Mouse (Mus musculus): ENCODE data around the gene Sall1.

Sall1 gene

DNA sequence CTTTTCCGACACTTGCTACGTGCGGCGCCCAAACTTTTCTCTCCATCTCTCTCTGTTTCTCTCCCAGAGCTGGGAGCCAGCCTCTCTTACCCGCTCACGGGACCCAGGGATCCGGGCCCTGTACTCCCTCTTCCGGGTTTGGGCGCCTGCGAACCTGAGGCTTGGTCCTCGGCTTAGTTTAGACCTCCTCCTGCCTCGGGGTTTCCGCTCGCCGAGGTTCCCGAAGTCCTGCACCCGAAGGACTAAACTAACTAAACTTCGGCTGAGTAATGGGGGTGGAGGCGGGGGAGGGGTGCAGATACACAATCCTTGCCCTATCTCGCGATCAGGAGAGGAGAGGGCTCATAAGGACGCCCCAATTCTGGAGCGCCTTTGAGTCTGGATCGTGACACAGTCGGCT is at the start of gene Sall1:
Gene Sall1, minus strand, starts transcription at position 223 of the 400 bp plus-strand sequence.
- peak in 1 of 2 experiments; percentile 49 for DNase-seq (ENCODE audit: inconsistent age in 2 of 2, low spot score in 1 of 2)

DNA sequence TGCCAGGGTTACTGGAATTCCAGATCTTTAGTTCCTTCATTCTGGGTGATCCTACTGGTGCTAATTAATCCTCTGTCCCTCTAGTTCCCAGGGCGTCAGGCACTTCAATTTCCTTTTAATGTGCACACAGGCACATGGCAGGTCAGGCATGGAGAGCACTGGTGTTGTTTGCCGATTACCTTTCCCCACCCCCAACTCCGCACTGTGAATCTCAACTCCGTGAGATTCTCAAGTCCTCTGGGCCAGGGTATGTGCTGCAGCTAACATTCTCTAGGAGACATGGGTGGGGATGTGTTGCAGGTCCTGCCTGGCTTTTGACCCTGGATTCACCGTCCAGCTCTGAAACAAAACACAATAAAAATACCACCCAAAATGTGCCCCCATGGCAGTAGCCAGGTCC is 46.0 kb upstream of the Sall1 start:
- no peak for DNase-seq (ENCODE audit: inconsistent age in 2 of 2, low spot score in 1 of 2)

DNA sequence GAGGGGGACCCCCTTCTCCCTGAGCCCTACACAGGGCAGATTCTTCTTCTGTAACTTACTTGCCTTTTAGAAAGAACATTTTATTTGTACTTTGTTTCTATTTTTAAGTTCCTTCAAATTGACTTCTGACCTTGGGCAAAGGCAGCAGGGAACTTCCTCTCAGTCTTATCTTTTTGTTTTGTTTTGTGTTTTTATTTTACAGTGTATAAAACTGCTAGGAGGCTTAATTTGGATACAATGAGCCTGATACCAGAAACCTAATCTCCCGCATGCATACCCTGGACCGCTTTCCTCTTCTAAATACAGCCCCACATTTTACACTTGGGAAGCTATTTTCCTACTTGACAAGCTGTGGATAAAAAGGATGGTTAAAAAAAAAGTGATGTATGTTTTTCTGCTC is 35.2 kb upstream of the Sall1 start:
- no peak for DNase-seq (ENCODE audit: inconsistent age in 2 of 2, low spot score in 1 of 2)

DNA sequence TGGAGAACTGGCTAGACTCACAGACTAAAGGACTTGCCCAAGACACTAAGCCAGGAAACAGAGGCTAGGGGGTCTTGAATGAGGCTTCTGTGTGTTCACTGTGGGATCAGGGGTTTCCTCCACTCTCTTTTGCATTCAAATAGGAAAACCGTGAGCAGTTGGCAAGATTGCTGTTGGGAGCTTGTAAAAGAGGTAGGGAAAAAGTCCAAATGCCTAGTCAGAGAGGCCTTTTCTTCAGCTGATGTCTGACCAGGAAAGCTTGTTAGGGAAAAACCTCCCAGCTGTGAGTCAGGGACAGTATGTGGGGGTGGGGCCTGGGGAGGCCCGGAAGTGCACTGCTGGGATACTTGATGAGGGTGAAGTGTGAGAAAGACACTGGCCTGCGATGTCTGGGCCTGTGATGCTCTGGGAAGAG is 29.0 kb upstream of the Sall1 start:
- no peak for DNase-seq (ENCODE audit: inconsistent age in 2 of 2, low spot score in 1 of 2)

DNA sequence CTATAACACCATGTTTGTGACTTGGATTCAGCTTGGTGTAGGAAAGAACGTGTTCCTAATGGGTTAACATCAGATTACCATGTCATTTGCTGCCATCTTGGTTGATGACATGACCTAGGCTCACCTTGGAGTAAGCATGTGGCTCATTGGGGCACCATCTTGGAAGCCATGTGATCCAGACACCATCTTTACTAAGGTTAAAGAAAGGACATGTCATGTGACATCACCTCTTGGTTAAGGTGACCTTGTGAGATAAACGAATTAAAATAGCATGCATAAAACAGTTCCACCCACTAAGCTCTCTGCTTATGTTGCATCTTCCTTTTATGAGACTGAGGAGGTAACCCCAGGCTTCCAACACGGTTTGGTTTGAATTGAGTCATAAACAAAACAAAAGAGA is 23.5 kb upstream of the Sall1 start:
- DNase-seq (ENCODE audit: inconsistent age in 2 of 2, low spot score in 1 of 2) = no peak

DNA sequence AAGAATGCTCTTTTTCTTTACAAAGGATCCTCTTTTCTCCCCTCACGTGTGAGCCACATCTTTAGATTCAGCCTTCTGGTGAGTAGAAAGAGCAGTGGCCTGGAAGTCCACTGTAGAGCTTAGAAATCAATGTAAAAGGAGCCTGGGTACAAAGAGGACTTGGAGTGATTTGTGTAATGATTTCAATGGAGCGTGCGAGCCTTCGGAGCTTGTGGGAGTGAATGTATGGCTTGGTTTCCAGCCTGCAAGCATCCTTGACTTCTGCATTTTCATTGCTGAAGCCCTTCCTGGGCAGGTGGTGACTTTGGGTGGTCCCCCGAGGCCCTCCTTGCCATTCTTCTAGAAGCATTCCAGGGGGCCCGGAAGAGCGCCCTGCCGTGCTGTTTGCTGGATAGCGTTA is 20.1 kb upstream of the Sall1 start:
- DNase-seq (ENCODE audit: inconsistent age in 2 of 2, low spot score in 1 of 2) = no peak

DNA sequence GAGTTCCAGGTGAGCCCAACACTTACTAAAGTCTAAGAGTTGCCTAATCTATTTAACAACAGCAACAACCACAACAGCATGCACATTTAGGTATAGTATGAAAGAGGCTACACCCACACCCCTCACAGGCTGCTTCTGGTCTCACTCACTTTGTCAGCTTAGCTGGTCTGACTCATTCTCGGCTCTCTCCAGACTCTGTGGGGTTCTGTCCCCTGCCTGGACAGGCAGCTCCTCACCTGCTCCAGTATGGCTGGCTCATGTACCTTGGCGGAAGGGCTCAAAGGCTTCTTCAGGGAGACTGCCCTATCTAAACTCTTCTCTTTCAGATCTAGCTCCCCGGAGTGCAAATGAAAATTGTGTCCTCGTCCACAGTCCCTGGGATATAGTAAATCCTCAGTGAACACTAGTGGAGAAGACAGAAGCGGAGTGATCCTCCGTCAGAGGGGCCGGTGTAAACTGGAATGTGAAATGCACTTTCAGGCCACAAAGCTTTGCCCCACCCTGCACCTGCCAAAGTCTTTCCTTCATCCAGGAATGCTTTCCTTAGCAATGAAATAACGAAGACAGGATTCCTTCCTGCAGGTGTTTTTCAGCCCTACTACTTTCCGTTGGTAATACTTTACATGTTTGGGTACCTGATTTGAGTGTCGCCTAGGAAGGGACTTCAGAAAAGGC is 19.5 kb upstream of the Sall1 start:
- DNase-seq (ENCODE audit: inconsistent age in 2 of 2, low spot score in 1 of 2) = no peak

DNA sequence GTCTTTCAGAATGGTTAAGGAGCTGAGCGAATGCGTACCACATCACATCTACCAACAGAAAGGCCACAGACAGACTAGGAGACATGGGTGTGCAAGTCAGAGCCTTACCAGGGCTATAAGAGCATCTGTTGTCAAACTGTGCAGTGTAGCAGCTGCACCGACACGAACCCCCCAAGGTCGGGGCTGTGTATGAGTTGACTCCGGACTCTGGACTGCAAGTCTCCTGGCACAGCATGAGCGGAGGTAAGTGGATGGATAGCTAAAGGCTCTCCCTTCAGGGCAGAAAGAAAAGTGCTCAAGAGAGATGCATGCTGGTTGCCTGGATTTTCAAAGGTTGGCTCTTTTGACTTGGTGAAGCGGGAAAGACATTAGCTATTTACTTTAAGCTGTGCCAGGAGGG is 16.8 kb upstream of the Sall1 start:
- no peak for DNase-seq (ENCODE audit: inconsistent age in 2 of 2, low spot score in 1 of 2)

DNA sequence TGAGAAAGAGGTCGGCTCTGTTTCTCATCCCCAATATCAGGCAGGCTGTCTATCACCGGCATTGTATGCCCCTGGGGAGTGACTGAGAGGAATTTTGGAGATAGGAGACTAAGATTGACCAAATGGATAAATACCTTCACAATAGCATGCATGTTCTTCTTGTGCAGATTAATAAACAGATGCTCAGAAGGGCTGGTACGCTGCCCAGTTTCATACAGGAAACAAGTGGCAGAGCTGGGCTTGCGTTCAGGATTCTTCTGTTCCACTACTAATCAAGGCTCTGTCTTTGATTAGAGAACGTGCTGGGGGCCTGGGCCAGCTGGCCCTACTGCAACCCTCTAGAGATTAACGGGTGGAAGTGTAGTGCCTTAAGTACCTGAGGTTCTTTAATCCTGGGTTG is 15.5 kb upstream of the Sall1 start:
- no peak for DNase-seq (ENCODE audit: inconsistent age in 2 of 2, low spot score in 1 of 2)

DNA sequence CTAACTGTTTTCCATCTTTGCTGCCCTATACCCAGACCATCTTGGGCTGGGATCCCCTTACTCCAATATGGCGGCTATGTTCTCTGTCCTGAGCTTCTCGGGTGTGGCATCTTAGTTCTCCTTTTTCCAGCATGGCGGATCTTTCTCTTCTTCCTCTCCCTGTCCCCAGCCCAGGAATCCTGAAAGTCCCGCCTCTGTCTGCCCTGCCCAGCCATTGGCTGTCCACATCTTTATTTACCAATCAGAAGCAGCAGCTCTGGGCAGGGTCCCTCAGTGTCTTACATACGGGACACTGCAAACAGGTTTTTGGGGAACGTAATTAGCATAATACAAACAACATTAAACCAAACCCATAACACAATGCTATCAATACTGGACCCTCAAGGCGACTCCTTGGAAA is 8.9 kb upstream of the Sall1 start:
- DNase-seq (ENCODE audit: inconsistent age in 2 of 2, low spot score in 1 of 2) = no peak

DNA sequence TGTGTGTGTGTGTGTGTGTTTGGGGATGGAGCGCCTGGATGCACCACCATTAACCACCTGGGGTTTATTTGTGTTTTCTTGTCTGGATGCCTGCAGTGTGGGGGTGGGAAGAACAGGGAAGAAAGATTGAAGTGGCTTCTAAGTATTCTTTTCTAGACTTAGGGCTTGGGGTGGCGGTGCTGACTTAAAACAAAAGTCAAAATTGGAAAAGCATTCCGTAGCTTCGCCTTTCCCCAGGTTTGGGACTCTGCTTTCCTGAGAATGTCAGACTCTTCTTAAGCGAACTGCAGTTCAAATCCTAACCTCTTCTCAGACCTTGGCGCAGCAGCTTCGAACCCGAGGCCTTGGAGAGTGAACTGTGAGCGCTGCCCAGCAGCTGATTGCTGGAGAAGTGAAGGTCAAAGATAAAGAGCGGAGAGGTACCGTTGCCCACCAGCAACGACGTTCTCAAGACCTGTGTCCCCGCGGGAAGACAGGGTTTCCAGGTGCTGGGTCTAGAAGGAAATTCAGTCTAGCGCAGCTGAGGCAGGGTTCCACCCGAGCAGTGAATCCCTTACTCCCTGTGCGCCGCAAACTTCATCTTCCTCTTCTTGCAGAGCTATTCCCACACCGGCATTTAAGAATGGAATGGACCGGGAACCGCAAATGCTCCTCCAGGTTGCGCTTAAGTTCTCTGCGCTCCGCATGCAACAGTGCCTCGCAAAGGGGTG is 2.8 kb upstream of the Sall1 start:
- DNase-seq (ENCODE audit: inconsistent age in 2 of 2, low spot score in 1 of 2) = no peak

DNA sequence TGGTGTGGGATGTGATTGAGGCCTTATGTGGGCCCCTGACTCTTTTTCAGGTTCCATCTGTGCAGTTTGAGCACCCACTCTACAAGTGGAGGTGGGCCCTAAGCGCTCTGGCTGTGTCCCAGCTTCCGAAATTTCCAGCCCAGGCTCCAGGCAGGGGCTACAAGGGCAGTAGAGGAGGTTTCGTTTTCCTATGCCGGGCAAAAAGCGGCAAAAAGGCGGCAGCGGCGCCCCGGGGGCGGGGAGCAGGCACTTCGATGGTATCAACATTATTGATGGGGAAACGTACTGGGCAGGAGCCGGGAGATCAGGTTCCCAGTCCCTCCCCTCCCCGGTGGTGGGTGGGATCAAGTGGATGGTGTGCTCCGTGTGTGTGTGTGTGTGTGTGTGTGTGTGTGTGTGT is 2.3 kb upstream of the Sall1 start:
- peak in 1 of 2 experiments; percentile 27 for DNase-seq (ENCODE audit: inconsistent age in 2 of 2, low spot score in 1 of 2)

DNA sequence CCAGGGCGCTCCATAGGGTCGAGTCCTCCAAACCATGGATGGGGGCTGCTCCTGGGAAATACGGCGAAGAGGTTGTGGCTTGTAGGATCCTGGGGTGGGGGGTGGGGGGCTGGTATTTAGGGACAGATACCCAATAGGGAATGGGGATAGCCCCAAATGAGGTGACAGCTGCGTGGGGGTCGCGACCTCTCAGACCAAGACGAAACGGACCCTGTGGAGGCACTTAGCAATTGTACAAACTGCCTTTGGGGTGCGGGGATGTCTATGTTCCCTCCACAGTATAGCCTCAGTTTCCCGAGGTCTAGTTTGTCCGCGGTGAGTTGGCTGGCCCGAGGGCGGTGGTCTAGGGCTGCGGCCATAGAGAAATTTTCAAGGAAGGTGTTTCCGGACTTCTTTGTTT is 1.8 kb upstream of the Sall1 start:
- DNase-seq (ENCODE audit: inconsistent age in 2 of 2, low spot score in 1 of 2) = no peak

DNA sequence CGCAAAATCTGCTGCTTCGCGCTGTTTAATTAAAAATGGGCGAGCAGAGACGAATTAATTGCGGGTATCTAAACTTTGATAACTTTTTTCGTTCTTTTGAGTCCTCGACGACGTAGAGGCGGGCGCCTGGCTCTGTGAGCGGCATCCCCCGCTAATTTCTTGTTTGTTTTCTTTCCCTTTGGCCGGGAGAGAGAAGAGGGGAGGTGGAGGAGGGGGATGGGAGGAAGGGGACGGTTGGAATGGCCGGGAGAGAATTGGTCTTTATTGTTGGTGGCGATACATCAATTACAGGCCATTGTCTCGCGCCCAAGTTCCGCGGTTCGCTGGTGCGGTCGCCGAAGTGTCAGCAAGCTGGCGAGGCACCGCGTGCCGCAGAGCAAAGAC is 1.2 kb upstream of the Sall1 start:
- DNase-seq (ENCODE audit: inconsistent age in 2 of 2, low spot score in 1 of 2) = peak in 1 of 2 experiments; percentile 44

DNA sequence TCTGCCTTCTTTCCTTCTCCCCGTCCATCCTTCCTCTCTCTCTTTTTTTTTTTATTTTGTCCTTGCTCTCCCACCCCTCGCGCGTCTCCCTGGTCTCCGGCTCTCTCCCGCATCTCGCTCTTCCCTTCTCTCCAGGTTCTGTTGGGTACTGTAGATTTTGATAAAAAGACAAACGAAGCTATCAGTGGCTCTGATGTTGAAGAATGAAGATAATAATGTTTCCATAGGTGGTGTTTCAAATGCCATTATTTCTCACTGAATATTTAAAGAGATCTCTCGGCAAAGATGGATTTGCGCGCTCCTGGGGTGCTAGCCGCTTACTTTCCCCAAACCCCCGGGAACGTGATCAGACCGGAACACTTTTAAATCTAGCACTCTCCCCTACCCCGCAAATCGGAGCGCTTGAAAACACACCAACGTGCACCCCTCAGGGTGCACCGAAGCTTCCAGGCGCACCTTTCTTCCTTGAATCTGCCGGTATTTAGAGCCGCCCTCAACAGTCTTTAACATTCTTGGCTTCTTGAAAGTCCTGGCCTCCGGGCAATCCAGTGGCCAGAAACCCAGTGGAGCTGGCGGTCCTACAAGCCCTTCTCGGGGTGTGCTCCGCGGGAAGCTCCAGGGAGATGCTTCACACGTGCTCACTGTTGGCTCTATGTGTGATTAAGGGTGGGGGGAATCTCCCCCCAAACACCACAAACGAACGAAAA is 702 bp upstream of the Sall1 start:
- DNase-seq (ENCODE audit: inconsistent age in 2 of 2, low spot score in 1 of 2) = no peak

DNA sequence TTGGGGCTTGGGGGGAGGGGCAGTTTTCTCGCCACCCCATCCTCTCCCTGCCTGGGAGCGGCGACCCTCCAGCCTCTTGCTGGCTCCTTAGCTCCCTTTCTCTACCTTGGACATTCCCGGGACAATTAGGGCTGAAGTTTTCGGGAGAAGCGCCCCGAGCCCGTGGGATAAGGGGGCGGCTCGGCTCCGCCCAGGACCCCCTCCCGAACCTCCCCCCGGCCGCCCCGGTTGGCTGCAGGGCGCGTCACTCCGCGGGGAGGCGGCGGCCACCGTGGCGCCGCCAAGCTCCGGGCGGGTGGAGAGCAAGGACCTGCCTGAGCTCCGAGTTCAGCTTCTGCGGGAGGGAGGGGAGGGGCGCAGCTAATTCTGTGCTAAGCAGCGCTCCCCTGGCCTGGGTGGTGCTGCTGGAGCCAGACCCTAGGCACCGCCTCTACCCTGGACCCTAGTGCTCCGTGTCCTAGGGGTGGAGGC is 556 bp downstream of the Sall1 start:
- peak in 1 of 2 experiments; percentile 12 for DNase-seq (ENCODE audit: inconsistent age in 2 of 2, low spot score in 1 of 2)

DNA sequence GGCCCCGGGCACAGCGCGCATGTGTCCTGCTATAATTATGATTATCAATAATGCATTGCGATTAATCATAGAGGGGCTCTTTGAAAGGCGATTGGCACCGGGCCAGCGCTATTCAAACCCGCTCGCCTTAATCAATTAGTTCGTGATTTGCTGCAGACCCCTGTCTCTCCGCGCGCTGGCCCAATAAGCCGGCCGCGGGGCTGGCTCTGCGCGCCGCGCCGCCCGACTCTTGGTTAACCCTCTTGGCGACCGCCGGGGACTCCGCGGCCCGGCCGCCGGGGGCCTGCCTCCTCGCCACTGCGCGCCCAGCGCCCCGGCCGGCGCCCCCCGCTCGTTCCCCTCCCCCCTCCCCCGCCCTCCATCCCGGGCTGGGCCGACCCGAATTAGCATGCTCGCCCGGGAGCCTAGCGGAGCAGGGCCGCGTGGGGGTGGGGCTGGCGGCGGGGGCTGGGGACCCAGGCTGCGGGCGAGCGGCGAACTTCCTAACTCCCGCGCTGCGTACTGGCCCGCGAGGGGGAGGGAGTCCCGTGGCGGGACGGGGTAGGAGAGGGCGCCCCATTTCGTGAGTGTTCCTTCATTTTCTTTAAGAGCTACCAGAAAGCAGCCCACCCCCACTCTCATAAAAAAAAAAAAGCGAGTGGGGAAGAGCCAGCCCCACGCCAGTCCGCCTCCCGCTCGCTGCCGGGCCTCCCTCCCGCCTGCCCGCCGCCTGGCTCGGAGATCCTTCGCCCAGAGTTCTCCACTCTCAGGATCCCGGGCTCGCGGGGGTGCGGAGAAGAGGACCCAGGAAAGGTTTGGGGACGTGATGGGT is 1.2 kb downstream of the Sall1 start:
- DNase-seq (ENCODE audit: inconsistent age in 2 of 2, low spot score in 1 of 2) = peak in 1 of 2 experiments; percentile 50

DNA sequence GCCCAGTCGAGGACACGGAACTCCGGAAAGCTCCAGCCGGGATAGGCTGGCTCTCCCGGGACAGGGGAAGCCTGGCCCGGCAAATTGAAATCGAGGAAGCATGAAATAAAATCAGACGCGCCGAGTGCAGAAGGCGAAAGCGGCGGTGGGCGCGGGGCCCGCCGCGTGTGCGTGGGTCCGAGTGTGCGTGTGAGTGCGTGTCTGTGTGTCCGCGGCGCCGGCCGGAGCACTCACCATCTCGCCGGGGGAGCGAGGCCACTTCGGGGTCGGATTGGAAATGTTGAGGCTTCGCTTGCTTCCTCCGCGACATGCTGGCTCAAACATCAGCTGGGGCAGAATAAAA is 1.9 kb downstream of the Sall1 start:
- peak in 1 of 2 experiments; percentile 62 for DNase-seq (ENCODE audit: inconsistent age in 2 of 2, low spot score in 1 of 2)

DNA sequence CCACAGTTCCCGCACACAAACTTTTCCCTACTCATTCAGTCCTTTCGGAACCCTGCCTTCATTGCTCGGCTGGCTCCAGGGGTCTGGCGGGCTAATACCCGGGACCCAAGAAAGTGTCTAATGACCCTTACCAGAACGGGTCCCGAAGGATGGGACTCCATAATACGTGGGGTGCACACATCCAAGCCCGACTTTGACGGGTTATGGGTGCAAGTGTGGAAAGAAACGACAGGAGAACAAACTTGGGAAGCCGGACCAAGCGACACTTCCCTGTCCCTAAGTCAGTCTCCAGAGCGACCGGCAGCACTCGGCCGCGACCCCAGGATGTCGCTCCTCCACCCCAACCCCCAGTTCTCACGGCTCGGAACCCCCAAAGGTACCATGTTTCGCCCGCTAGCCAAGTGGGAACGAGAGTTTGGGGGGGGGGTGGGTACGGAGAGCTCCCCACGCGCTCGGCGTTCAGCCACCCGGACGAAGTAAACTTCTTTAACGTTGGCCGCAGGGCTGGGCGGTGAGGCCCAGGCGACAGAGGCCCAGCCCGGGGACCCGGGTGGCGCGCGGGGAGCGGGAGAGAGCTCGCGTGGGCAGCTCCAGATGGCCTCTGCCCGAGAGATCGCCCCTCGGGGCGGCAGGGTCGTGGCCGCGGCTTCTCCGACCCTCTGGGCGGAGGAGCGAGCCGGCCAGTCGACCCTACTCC is 2.4 kb downstream of the Sall1 start:
- DNase-seq (ENCODE audit: inconsistent age in 2 of 2, low spot score in 1 of 2) = peak in 1 of 2 experiments; percentile 63

DNA sequence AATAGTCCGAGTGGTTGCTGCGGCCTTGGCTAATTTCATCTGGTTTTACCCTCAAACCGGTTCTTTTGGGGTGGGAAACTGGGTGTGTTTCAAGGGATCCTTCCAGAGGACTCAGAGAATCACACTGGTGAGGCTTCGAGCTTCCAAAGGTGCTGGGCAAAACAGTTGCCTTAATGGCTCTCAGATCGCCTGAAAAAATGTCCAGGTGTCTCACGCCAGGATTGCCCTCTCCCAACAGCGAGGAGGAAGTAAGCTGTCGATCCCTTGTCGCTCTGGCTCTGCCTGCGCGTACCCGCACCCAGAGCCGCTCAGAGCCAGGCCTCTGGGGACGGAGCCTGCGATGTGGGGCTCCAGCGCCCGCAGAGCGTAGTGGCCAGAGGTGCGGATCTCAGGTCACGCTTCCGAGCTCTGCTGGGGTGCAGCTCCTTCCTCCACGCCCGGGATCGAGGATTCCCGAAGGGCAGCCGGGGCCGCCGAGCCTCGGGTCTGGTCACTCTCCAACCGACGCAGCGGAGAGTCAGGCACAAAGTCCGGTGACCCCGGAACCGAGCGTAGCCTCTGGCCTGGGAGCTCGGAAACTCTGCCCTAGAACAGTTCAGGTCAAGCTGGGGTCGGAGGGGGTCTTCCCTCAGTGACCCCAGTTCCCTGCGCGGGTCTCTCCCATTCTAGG is 3.1 kb downstream of the Sall1 start:
- DNase-seq (ENCODE audit: inconsistent age in 2 of 2, low spot score in 1 of 2) = no peak

All from adrenal gland, adult (tissue).